Mouse (Mus musculus): Measurements from ENCODE around the gene Cd53. TPM values are rescaled to one million over a fixed set of nuclear protein-coding genes. Genes with fewer than 3 reads are reported as not detected.

The Cd53 gene
- polyA plus RNA-seq (2014; fragmentation: Nextera tagmentation; extraction: Ambion mirVana), result 7.7 and 8.2 TPM in 2 replicates

GRCm38 (mm10) chr3:106789930-106790329 is at the start of gene Cd53:
Cd53 (minus strand) TSS chr3:106790149.
- H3K9me3 ChIP-seq (ENCODE audit: control insufficient read depth, low read length), result no peaks in the 10 kb centered on the region
- H3K4me2 ChIP-seq (ENCODE audit: low read length), result no peak within 1 kb of the TSS
- DNase-seq (ENCODE audit: low spot score) (no peak), ATAC-seq (replicated peaks; ENCODE audit: low FRiP score, low TSS enrichment, low read depth) (no peak)
- H3K9ac ChIP-seq (ENCODE audit: low read length), result no peak within 1 kb of the TSS
- no peak within 1 kb of the TSS for H3K4me3 ChIP-seq (ENCODE audit: low read depth, low read length)
- no peaks in the 10 kb centered on the region for H3K4me1 ChIP-seq (replicated peaks; ENCODE audit: control insufficient read depth, insufficient read depth, low read length)
- 68% methylated on average over 2 of the region's 2 CpGs for WGBS
- no peak within 1 kb of the TSS for H3K27ac ChIP-seq (ENCODE audit: low read depth)
- no peaks in the 10 kb centered on the region for H3K27me3 ChIP-seq (replicated peaks; ENCODE audit: control insufficient read depth, insufficient read depth, low read length)
- H3K36me3 ChIP-seq (ENCODE audit: control insufficient read depth, insufficient read depth, low read length), result no peaks in the 10 kb centered on the region

GRCm38 (mm10) chr3:106832107-106832506 is 42.2 kb upstream of the Cd53 start:
- Histone ChIP-seq H3K9me3 (ENCODE audit: control insufficient read depth, low read length) (no peaks in the 10 kb centered on the region), H3K4me3 (ENCODE audit: low read depth, low read length) (no peak overlapping the region), H3K9ac (ENCODE audit: low read length) (no peak overlapping the region), H3K27me3 (replicated peaks; ENCODE audit: control insufficient read depth, insufficient read depth, low read length) (no peaks in the 10 kb centered on the region), H3K4me2 (ENCODE audit: low read length) (no peak overlapping the region), H3K4me1 (replicated peaks; ENCODE audit: control insufficient read depth, insufficient read depth, low read length) (no peaks in the 10 kb centered on the region), H3K36me3 (ENCODE audit: control insufficient read depth, insufficient read depth, low read length) (no peaks in the 10 kb centered on the region), H3K27ac (ENCODE audit: low read depth) (no peak overlapping the region)
- WGBS, result 81% methylated on average over 1 of the region's 1 CpGs
- ATAC-seq (replicated peaks; ENCODE audit: low FRiP score, low TSS enrichment, low read depth), result no peak
- no peak for DNase-seq (ENCODE audit: low spot score)

GRCm38 (mm10) chr3:106826187-106826586 is 36.2 kb upstream of the Cd53 start, which contains the start of gene Olfr266:
Olfr266 (minus strand) TSS chr3:106826287.
- Histone ChIP-seq H3K9ac (ENCODE audit: low read length) (no peak within 1 kb of the TSS), H3K27ac (ENCODE audit: low read depth) (no peak within 1 kb of the TSS), H3K9me3 (ENCODE audit: control insufficient read depth, low read length) (no peaks in the 10 kb centered on the region), H3K4me1 (replicated peaks; ENCODE audit: control insufficient read depth, insufficient read depth, low read length) (no peaks in the 10 kb centered on the region), H3K4me3 (ENCODE audit: low read depth, low read length) (no peak within 1 kb of the TSS), H3K36me3 (ENCODE audit: control insufficient read depth, insufficient read depth, low read length) (no peaks in the 10 kb centered on the region), H3K4me2 (ENCODE audit: low read length) (no peak within 1 kb of the TSS), H3K27me3 (replicated peaks; ENCODE audit: control insufficient read depth, insufficient read depth, low read length) (no peaks in the 10 kb centered on the region)
- DNase-seq (ENCODE audit: low spot score) (no peak), ATAC-seq (replicated peaks; ENCODE audit: low FRiP score, low TSS enrichment, low read depth) (no peak)
- 89% methylated on average over 1 of the region's 1 CpGs for WGBS

GRCm38 (mm10) chr3:106817676-106818075 is 27.7 kb upstream of the Cd53 start:
- DNase-seq (ENCODE audit: low spot score) (no peak), ATAC-seq (replicated peaks; ENCODE audit: low FRiP score, low TSS enrichment, low read depth) (no peak)
- H3K27me3 ChIP-seq (replicated peaks; ENCODE audit: control insufficient read depth, insufficient read depth, low read length), result no peaks in the 10 kb centered on the region
- H3K4me3 ChIP-seq (ENCODE audit: low read depth, low read length), result no peak overlapping the region
- no peak overlapping the region for H3K4me2 ChIP-seq (ENCODE audit: low read length)
- 66% methylated on average over 2 of the region's 2 CpGs for WGBS
- no peaks in the 10 kb centered on the region for H3K4me1 ChIP-seq (replicated peaks; ENCODE audit: control insufficient read depth, insufficient read depth, low read length)
- H3K27ac ChIP-seq (ENCODE audit: low read depth), result no peak overlapping the region
- no peaks in the 10 kb centered on the region for H3K9me3 ChIP-seq (ENCODE audit: control insufficient read depth, low read length)
- H3K36me3 ChIP-seq (ENCODE audit: control insufficient read depth, insufficient read depth, low read length), result no peaks in the 10 kb centered on the region
- no peak overlapping the region for H3K9ac ChIP-seq (ENCODE audit: low read length)

- 64% methylated on average over 2 of the region's 2 CpGs for WGBS
- H3K27me3 ChIP-seq (replicated peaks; ENCODE audit: control insufficient read depth, insufficient read depth, low read length), result no peaks in the 10 kb centered on the region
- H3K27ac ChIP-seq (ENCODE audit: low read depth), result no peak overlapping the region
- H3K36me3 ChIP-seq (ENCODE audit: control insufficient read depth, insufficient read depth, low read length), result no peaks in the 10 kb centered on the region
- DNase-seq (ENCODE audit: low spot score), result no peak
- no peaks in the 10 kb centered on the region for H3K9me3 ChIP-seq (ENCODE audit: control insufficient read depth, low read length)
- no peaks in the 10 kb centered on the region for H3K4me1 ChIP-seq (replicated peaks; ENCODE audit: control insufficient read depth, insufficient read depth, low read length)
- no peak overlapping the region for H3K4me3 ChIP-seq (ENCODE audit: low read depth, low read length)
- ATAC-seq (replicated peaks; ENCODE audit: low FRiP score, low TSS enrichment, low read depth), result no peak
- no peak overlapping the region for H3K4me2 ChIP-seq (ENCODE audit: low read length)
- no peak overlapping the region for H3K9ac ChIP-seq (ENCODE audit: low read length)
Observed at GRCm38 (mm10) chr3:106808972-106809695, 19.2 kb upstream of the Cd53 start.

GRCm38 (mm10) chr3:106798079-106798478 is 8.1 kb upstream of the Cd53 start:
- no peak overlapping the region for H3K4me3 ChIP-seq (ENCODE audit: low read depth, low read length)
- DNase-seq (ENCODE audit: low spot score), result no peak
- H3K9ac ChIP-seq (ENCODE audit: low read length), result no peak overlapping the region
- H3K27me3 ChIP-seq (replicated peaks; ENCODE audit: control insufficient read depth, insufficient read depth, low read length), result no peaks in the 10 kb centered on the region
- ATAC-seq (replicated peaks; ENCODE audit: low FRiP score, low TSS enrichment, low read depth), result no peak
- H3K27ac ChIP-seq (ENCODE audit: low read depth), result no peak overlapping the region
- H3K36me3 ChIP-seq (ENCODE audit: control insufficient read depth, insufficient read depth, low read length), result no peaks in the 10 kb centered on the region
- no peaks in the 10 kb centered on the region for H3K9me3 ChIP-seq (ENCODE audit: control insufficient read depth, low read length)
- no peaks in the 10 kb centered on the region for H3K4me1 ChIP-seq (replicated peaks; ENCODE audit: control insufficient read depth, insufficient read depth, low read length)
- no peak overlapping the region for H3K4me2 ChIP-seq (ENCODE audit: low read length)

GRCm38 (mm10) chr3:106788440-106788887 is 1.5 kb downstream of the Cd53 start:
- WGBS, result 52% methylated on average over 2 of the region's 2 CpGs
- H3K4me1 ChIP-seq (replicated peaks; ENCODE audit: control insufficient read depth, insufficient read depth, low read length), result no peaks in the 10 kb centered on the region

GRCm38 (mm10) chr3:106787972-106788371 is 2.0 kb downstream of the Cd53 start:
- Histone ChIP-seq H3K27ac (ENCODE audit: low read depth) (no peak overlapping the region), H3K4me3 (ENCODE audit: low read depth, low read length) (no peak overlapping the region), H3K9me3 (ENCODE audit: control insufficient read depth, low read length) (no peaks in the 10 kb centered on the region), H3K27me3 (replicated peaks; ENCODE audit: control insufficient read depth, insufficient read depth, low read length) (no peaks in the 10 kb centered on the region), H3K4me2 (ENCODE audit: low read length) (no peak overlapping the region), H3K36me3 (ENCODE audit: control insufficient read depth, insufficient read depth, low read length) (no peaks in the 10 kb centered on the region), H3K4me1 (replicated peaks; ENCODE audit: control insufficient read depth, insufficient read depth, low read length) (no peaks in the 10 kb centered on the region), H3K9ac (ENCODE audit: low read length) (no peak overlapping the region)
- ATAC-seq (replicated peaks; ENCODE audit: low FRiP score, low TSS enrichment, low read depth) (no peak), DNase-seq (ENCODE audit: low spot score) (no peak)

More at GRCm38 (mm10) chr3:106788440-106788887, 1.5 kb downstream of the Cd53 start:
- Histone ChIP-seq H3K36me3 (ENCODE audit: control insufficient read depth, insufficient read depth, low read length) (no peaks in the 10 kb centered on the region), H3K4me3 (ENCODE audit: low read depth, low read length) (no peak overlapping the region), H3K9me3 (ENCODE audit: control insufficient read depth, low read length) (no peaks in the 10 kb centered on the region), H3K9ac (ENCODE audit: low read length) (no peak overlapping the region), H3K27me3 (replicated peaks; ENCODE audit: control insufficient read depth, insufficient read depth, low read length) (no peaks in the 10 kb centered on the region), H3K27ac (ENCODE audit: low read depth) (no peak overlapping the region), H3K4me2 (ENCODE audit: low read length) (no peak overlapping the region)
- no peak for DNase-seq (ENCODE audit: low spot score)
- no peak for ATAC-seq (replicated peaks; ENCODE audit: low FRiP score, low TSS enrichment, low read depth)

GRCm38 (mm10) chr3:106785130-106785529 is 4.8 kb downstream of the Cd53 start:
- ATAC-seq (replicated peaks; ENCODE audit: low FRiP score, low TSS enrichment, low read depth) (no peak), DNase-seq (ENCODE audit: low spot score) (no peak)
- Histone ChIP-seq H3K27me3 (replicated peaks; ENCODE audit: control insufficient read depth, insufficient read depth, low read length) (no peaks in the 10 kb centered on the region), H3K27ac (ENCODE audit: low read depth) (no peak overlapping the region), H3K9ac (ENCODE audit: low read length) (no peak overlapping the region), H3K36me3 (ENCODE audit: control insufficient read depth, insufficient read depth, low read length) (no peaks in the 10 kb centered on the region), H3K9me3 (ENCODE audit: control insufficient read depth, low read length) (no peaks in the 10 kb centered on the region), H3K4me3 (ENCODE audit: low read depth, low read length) (no peak overlapping the region), H3K4me2 (ENCODE audit: low read length) (no peak overlapping the region), H3K4me1 (replicated peaks; ENCODE audit: control insufficient read depth, insufficient read depth, low read length) (no peaks in the 10 kb centered on the region)
- WGBS, result 79% methylated on average over 3 of the region's 3 CpGs

Measured in intestine, embryonic 14.5 days (tissue).